Mouse (Mus musculus): Measurements from ENCODE around the gene Sp4. TPM values are rescaled to one million over a fixed set of nuclear protein-coding genes. Genes with fewer than 3 reads are reported as not detected.

Gene Sp4
- 11.0 and 11.9 TPM in 2 replicates for polyA plus RNA-seq (2016; fragmentation: Nextera tagmentation; extraction: Ambion mirVana)

DNA sequence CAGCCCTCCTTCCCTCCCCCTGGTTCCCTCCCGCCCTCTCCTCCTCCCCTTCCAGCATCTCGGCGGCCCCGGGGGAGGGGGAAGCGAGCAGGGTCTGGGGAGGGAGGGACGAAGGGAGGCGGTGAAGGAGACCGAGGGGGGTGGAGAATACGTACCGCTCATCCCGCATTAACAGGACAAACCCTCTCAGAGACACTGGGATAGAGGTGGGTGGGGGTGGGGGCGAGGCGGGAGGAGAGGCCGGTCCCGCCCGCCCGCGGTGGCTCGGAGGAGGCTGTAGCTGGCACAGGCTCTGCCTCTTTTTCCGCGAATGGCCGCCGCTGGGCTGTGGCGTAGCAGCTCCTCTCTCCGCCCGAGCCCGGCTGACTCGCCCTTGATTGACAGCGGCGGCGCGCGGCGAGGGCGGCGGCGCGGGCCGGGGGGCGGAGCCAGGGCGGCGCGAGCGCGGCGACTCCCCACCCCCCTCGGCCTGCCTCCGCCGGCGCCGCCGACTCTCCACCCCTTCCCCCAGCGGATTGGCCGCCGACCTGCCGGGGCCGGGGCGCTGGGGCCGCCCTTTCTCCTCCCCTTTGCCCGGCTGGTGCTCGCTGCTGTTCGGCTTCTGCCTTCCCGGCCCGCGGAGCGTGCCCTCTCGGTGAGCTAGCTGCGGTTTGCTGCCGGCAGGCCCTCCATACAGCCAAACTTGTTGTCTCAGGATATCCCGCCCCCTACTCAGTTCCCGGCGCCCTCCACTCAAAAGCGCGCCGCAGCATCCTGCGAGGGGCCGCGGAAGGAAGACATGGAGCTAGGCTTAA lies at the start of gene Sp4:
Sp4 (minus strand) TSS at position 369 of the 794 bp plus-strand sequence.
- under 1% methylated on average over 77 of the region's 78 CpGs for WGBS
- Histone ChIP-seq H3K27me3 (replicated peaks; ENCODE audit: low read depth, poor library complexity, severe bottlenecking) (no peaks in the 10 kb centered on the region), H3K27ac (replicated peaks) (peak within 1 kb of the TSS; percentile 95), H3K36me3 (replicated peaks) (peaks cover 12% of the 10 kb centered on the region), H3K9me3 (no peaks in the 10 kb centered on the region), H3K4me3 (peak within 1 kb of the TSS; percentile 87), H3K4me1 (peaks cover 39% of the 10 kb centered on the region)
- peak; percentile 97 for DNase-seq (ENCODE audit: low spot score)

DNA sequence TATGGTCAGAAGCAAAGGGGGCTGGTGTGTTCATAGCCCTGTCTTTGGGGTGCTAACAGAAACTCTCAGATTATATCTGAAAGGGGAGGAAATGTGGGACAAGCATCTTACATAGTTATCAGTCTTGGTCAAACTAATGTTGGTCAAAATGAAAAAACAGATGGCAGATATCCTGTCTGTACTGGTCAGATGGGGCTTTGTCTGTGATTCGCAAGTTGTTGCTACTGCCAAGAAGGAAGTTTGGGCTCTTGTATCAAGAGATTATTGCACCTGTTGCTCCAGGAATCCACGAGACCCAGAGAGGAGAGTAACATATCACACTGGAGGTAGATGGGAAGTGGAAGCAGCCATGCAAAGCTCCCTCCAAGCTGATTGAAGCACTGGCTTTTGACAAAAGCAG lies 37.9 kb upstream of the Sp4 start:
- Histone ChIP-seq H3K27ac (replicated peaks) (no peak overlapping the region), H3K4me1 (no peaks in the 10 kb centered on the region), H3K4me3 (no peak overlapping the region), H3K9me3 (no peaks in the 10 kb centered on the region), H3K36me3 (replicated peaks) (no peaks in the 10 kb centered on the region), H3K27me3 (replicated peaks; ENCODE audit: low read depth, poor library complexity, severe bottlenecking) (no peaks in the 10 kb centered on the region)
- WGBS: 86% methylated on average over 2 of the region's 2 CpGs
- DNase-seq (ENCODE audit: low spot score): no peak

GRCm38 (mm10) chr12:118338243-118338642 lies 37.0 kb upstream of the Sp4 start:
- no peak overlapping the region for H3K4me3 ChIP-seq

GRCm38 (mm10) chr12:118337291-118337690 lies 36.1 kb upstream of the Sp4 start:
- no peak overlapping the region for H3K4me3 ChIP-seq
- WGBS: 90% methylated on average over 3 of the region's 3 CpGs
- H3K4me1 ChIP-seq: no peaks in the 10 kb centered on the region
- H3K27me3 ChIP-seq (replicated peaks; ENCODE audit: low read depth, poor library complexity, severe bottlenecking): no peaks in the 10 kb centered on the region
- no peak for DNase-seq (ENCODE audit: low spot score)
- H3K27ac ChIP-seq (replicated peaks): no peak overlapping the region
- no peaks in the 10 kb centered on the region for H3K9me3 ChIP-seq
- no peaks in the 10 kb centered on the region for H3K36me3 ChIP-seq (replicated peaks)

More at GRCm38 (mm10) chr12:118338243-118338642, 37.0 kb upstream of the Sp4 start:
- H3K4me1 ChIP-seq: no peaks in the 10 kb centered on the region
- 75% methylated on average over 2 of the region's 2 CpGs for WGBS
- H3K9me3 ChIP-seq: no peaks in the 10 kb centered on the region
- no peak for DNase-seq (ENCODE audit: low spot score)
- no peak overlapping the region for H3K27ac ChIP-seq (replicated peaks)
- H3K27me3 ChIP-seq (replicated peaks; ENCODE audit: low read depth, poor library complexity, severe bottlenecking): no peaks in the 10 kb centered on the region
- no peaks in the 10 kb centered on the region for H3K36me3 ChIP-seq (replicated peaks)

- Histone ChIP-seq H3K4me3 (no peak overlapping the region), H3K9me3 (no peaks in the 10 kb centered on the region), H3K27me3 (replicated peaks; ENCODE audit: low read depth, poor library complexity, severe bottlenecking) (no peaks in the 10 kb centered on the region), H3K4me1 (no peaks in the 10 kb centered on the region), H3K36me3 (replicated peaks) (no peaks in the 10 kb centered on the region), H3K27ac (replicated peaks) (no peak overlapping the region)
- no peak for DNase-seq (ENCODE audit: low spot score)
- WGBS: 91% methylated on average over 6 of the region's 6 CpGs
Observed at GRCm38 (mm10) chr12:118328739-118329249, 27.6 kb upstream of the Sp4 start.

DNA sequence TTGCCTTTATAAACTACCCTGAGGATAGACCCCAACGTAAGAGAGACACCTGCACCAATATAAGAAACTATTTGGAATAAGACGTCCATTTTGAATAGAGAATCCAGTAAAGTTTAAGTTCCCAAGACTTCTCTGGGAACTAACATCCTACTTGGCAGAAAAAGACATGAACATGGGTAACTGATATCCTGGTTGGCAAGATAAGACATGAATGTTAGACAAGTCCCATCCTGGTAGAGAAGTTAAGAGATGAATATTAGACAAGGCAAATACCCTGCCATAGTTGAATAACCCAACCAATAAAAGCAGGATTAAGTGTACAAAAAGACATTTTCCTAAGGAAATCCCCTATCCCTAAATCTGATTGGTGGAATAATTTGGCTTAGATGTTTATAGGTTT lies 26.3 kb upstream of the Sp4 start:
- no peaks in the 10 kb centered on the region for H3K27me3 ChIP-seq (replicated peaks; ENCODE audit: low read depth, poor library complexity, severe bottlenecking)
- H3K4me3 ChIP-seq: no peak overlapping the region
- no peak for DNase-seq (ENCODE audit: low spot score)
- H3K36me3 ChIP-seq (replicated peaks): no peaks in the 10 kb centered on the region
- WGBS: 92% methylated on average over 2 of the region's 2 CpGs
- no peaks in the 10 kb centered on the region for H3K4me1 ChIP-seq
- no peak overlapping the region for H3K27ac ChIP-seq (replicated peaks)
- H3K9me3 ChIP-seq: no peaks in the 10 kb centered on the region

DNA sequence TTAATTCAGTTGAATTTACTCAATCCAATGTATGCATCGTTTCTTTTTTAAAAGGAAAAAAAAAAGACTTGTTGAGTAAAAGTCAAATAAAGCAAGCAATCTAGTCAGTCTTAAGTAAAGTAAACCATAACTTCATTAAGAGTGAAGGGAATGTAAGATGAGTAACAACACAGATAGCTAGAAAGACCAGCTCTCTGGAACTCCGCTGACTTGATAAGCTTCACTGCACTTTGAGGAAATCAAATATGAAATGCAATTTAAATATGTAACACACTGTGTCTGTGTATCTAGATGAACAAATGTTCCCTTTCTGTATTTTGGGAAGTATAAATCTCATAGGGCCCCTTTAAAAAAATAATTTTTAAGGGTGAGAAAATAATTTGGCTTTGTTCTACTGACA lies 24.9 kb upstream of the Sp4 start:
- 93% methylated on average over 2 of the region's 2 CpGs for WGBS
- no peaks in the 10 kb centered on the region for H3K27me3 ChIP-seq (replicated peaks; ENCODE audit: low read depth, poor library complexity, severe bottlenecking)
- H3K27ac ChIP-seq (replicated peaks): no peak overlapping the region
- no peaks in the 10 kb centered on the region for H3K36me3 ChIP-seq (replicated peaks)
- no peaks in the 10 kb centered on the region for H3K4me1 ChIP-seq
- no peak for DNase-seq (ENCODE audit: low spot score)
- H3K4me3 ChIP-seq: no peak overlapping the region
- H3K9me3 ChIP-seq: no peaks in the 10 kb centered on the region

- Histone ChIP-seq H3K9me3 (no peaks in the 10 kb centered on the region), H3K27me3 (replicated peaks; ENCODE audit: low read depth, poor library complexity, severe bottlenecking) (no peaks in the 10 kb centered on the region)
Observed at GRCm38 (mm10) chr12:118320076-118320475, 18.8 kb upstream of the Sp4 start.

DNA sequence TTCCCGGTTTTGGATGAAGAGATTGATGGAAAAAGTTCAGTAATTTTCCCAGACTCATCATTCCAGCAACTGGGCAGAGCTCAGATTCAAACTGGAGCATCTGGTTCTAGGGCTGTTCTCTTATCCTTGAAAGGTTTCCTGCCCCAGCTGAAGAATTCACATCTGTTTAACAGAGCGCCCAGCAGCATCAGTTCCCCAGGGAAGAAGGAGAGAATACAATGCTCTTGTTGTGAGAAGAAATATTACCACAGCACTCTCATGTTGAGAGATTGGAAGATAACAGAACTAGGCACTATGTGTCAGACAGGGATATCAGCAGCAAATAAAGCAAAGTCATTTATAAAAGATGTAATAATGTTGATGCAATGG lies 13.2 kb upstream of the Sp4 start:
- peaks cover 6% of the 10 kb centered on the region; the same call in 1 of the 2 replicates for H3K4me1 ChIP-seq
- no peaks in the 10 kb centered on the region for H3K27me3 ChIP-seq (replicated peaks; ENCODE audit: low read depth, poor library complexity, severe bottlenecking)
- no peak overlapping the region for H3K4me3 ChIP-seq
- 53% methylated on average over 2 of the region's 2 CpGs for WGBS
- H3K27ac ChIP-seq (replicated peaks): no peak overlapping the region
- DNase-seq (ENCODE audit: low spot score): no peak
- H3K36me3 ChIP-seq (replicated peaks): no peaks in the 10 kb centered on the region
- H3K9me3 ChIP-seq: no peaks in the 10 kb centered on the region

More at GRCm38 (mm10) chr12:118320076-118320475, 18.8 kb upstream of the Sp4 start:
- no peak overlapping the region for H3K27ac ChIP-seq (replicated peaks)
- H3K36me3 ChIP-seq (replicated peaks): no peaks in the 10 kb centered on the region
- H3K4me3 ChIP-seq: no peak overlapping the region
- H3K4me1 ChIP-seq: no peaks in the 10 kb centered on the region
- no peak for DNase-seq (ENCODE audit: low spot score)

- Histone ChIP-seq H3K27me3 (replicated peaks; ENCODE audit: low read depth, poor library complexity, severe bottlenecking) (no peaks in the 10 kb centered on the region), H3K9me3 (no peaks in the 10 kb centered on the region), H3K27ac (replicated peaks) (no peak overlapping the region), H3K36me3 (replicated peaks) (no peaks in the 10 kb centered on the region), H3K4me1 (peaks cover 6% of the 10 kb centered on the region; the same call in 1 of the 2 replicates), H3K4me3 (no peak overlapping the region)
- WGBS: 70% methylated on average over 3 of the region's 3 CpGs
- no peak for DNase-seq (ENCODE audit: low spot score)
Observed at GRCm38 (mm10) chr12:118313805-118314476, 12.7 kb upstream of the Sp4 start.

GRCm38 (mm10) chr12:118303586-118303985 lies 2.3 kb upstream of the Sp4 start:
- no peak overlapping the region for H3K27ac ChIP-seq (replicated peaks)
- H3K4me1 ChIP-seq: peaks cover 22% of the 10 kb centered on the region
- H3K4me3 ChIP-seq: no peak overlapping the region
- H3K27me3 ChIP-seq (replicated peaks; ENCODE audit: low read depth, poor library complexity, severe bottlenecking): no peaks in the 10 kb centered on the region
- H3K9me3 ChIP-seq: no peaks in the 10 kb centered on the region
- no peak for DNase-seq (ENCODE audit: low spot score)
- WGBS: 93% methylated on average over 3 of the region's 3 CpGs
- H3K36me3 ChIP-seq (replicated peaks): peaks cover 10% of the 10 kb centered on the region

- H3K4me1 ChIP-seq: peaks cover 25% of the 10 kb centered on the region
- DNase-seq (ENCODE audit: low spot score): no peak
- peaks cover 12% of the 10 kb centered on the region for H3K36me3 ChIP-seq (replicated peaks)
- no peaks in the 10 kb centered on the region for H3K27me3 ChIP-seq (replicated peaks; ENCODE audit: low read depth, poor library complexity, severe bottlenecking)
- no peaks in the 10 kb centered on the region for H3K9me3 ChIP-seq
- WGBS: 91% methylated on average over 5 of the region's 5 CpGs
- H3K4me3 ChIP-seq: peak overlapping the region; percentile 87
- H3K27ac ChIP-seq (replicated peaks): no peak overlapping the region
Observed at GRCm38 (mm10) chr12:118303066-118303465, 1.8 kb upstream of the Sp4 start.

Data from embryonic facial prominence, embryonic 10.5 days (tissue).